Mouse (Mus musculus) lung, embryonic 15.5 days (tissue): ENCODE data around the gene Fadd. TPM values are rescaled to one million over a fixed set of nuclear protein-coding genes. Genes with fewer than 3 reads are reported as not detected.

ENCODE experiments used
- polyA plus RNA-seq: library from polyadenylated mRNA; unstranded; fragments of >200 nt; fragmentation: Nextera tagmentation; extraction: Ambion mirVana; gene quantifications from 2 replicates; pipeline ENCODE4 v1.2.1, GENCODE M21; 2015

Fadd gene
- polyA plus RNA-seq, 1 experiment from 2014 or later: 12.4 TPM

Other genes with a start within 250 kb of the Fadd start
- gene Cttn, start 111.5 kb downstream of the Fadd start, polyA plus RNA-seq: 171 and 179 TPM in 2 replicates
- 33.8 and 35.6 TPM in 2 replicates for gene Ppfia1, start 28.7 kb downstream of the Fadd start, polyA plus RNA-seq
- gene Ano1, start 169.5 kb upstream of the Fadd start, polyA plus RNA-seq: 76.2 and 90.2 TPM in 2 replicates